Mouse (Mus musculus): ENCODE measurements around the gene Gm42421.

Gm42421 gene

DNA sequence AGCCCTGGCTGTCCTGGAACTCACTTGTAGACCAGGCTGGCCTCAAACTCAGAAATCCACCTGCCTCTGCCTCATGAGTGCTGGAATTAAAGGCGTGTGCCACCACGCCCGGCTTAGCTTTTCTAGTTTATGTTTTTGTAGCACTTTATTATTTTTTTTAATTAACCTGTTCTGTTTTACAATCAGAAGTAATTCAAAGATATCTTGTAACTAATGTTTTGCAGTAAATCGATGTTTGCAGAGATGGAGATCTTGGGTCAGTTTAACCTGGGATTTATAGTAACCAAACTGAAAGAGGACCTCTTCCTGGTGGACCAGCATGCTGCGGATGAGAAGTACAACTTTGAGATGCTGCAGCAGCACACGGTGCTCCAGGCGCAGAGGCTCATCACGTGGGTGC, at the start of gene Gm42421:
Gene Gm42421, plus strand, starts transcription at position 301 of the 400 bp plus-strand sequence.
- no peak for DNase-seq

GRCm38 (mm10) chr5:143885274-143885673, 42.7 kb upstream of the Gm42421 start:
- no peak for DNase-seq

DNA sequence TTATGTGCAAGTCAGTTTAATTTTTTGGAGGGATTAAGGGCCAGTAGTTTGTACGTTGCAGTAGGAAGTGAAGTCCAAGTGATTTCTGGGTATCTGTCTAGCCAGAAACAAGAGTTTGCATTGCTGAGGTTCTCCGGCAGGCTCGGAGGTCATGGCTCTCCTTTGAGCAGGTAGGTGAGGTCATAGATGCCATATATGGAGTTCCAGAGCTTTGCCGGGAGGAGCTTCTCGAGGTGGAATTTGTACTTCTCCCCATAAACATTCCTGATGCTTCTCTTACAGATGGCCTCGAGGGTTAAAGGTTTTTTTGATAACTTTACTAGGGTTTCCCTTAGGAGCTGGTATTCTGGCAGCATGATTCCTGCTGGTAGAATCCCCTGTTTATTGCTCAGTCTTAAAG, 37.2 kb upstream of the Gm42421 start:
- no peak for DNase-seq

- no peak for DNase-seq
Observed at GRCm38 (mm10) chr5:143892255-143892886, 35.6 kb upstream of the Gm42421 start.

DNA sequence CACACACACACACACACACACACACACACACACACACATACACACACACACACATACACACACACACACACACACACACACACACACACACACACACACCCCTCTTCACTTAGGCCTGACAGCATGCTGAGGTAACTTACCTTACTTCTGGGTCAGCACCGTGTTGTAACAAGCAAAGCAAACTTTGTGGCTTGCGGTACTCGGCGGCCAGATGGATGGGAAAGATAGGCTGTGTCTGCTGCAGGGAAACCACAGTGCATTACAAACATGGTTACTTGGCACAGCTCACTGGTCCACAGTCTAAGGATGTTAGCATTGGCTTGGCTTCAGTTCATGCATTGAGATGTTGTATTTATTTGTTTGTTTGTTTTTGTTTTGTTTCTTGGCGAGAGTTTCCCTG, 34.6 kb upstream of the Gm42421 start:
- no peak for DNase-seq

DNA sequence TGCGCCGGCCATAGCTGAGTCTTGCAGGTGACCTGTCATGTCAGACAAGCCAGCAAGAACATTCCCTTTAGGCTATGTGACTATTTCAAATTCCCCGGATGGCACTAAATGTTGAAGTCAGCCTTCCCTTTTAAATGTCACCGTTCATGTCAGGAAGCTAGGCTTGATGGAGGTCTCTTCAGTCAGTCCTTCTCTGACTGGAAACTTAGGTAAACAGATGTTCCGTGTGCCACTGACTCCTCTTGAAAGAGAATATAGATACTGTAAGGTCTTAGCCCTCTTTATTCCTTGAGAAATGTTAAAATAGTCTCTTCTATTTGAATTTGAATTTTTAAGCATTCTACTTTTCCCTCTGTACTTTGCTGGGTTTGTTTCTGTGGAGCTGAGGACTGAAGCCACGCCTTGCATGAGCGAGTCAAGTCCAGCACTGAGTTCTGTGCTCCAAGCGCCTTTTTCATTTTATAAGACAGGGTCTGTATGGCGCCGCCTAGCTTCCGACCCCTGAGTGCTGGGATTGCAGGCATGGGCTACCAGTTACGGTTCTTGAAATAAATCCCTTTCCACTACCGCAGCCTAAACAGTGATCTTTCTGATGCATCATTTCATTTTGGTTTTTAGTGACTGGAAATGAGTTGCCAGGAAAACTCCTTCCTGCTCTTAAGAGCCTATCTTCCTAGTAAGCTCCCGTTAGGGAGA, 30.2 kb upstream of the Gm42421 start, which contains the start of gene Ankrd61:
Gene Ankrd61, minus strand, starts transcription at position 51 of the 696 bp plus-strand sequence.
- DNase-seq = no peak

- no peak for DNase-seq
Observed at GRCm38 (mm10) chr5:143902111-143902510, 25.9 kb upstream of the Gm42421 start.

GRCm38 (mm10) chr5:143903813-143904212, 24.2 kb upstream of the Gm42421 start:
- DNase-seq = no peak

DNA sequence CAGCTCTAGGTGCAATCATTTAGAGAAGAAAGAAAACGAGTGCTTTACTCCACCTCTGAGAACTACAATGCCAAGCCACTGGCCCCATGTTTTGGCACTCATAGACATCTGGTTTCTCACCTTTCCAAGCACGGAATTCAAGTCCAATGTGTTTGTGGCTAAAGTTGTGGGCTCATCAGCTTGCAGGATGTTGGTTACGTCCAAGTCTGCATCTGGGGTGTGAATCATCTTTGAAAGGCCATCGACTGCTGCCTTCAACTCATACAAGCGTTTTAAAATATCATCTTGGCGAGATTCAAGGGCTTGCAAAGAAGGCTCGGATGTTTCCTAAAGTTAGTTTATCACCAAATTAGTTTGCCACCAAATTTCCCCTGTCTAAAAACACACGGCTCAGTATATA, 21.5 kb upstream of the Gm42421 start:
- no peak for DNase-seq

- DNase-seq = no peak
Observed at GRCm38 (mm10) chr5:143908926-143909325, 19.0 kb upstream of the Gm42421 start.

- peak; percentile 98 for DNase-seq
Observed at GRCm38 (mm10) chr5:143909417-143910400, 18.3 kb upstream of the Gm42421 start, which contains the start of the genes Aimp2 and Pms2. Aimp2 (minus strand) TSS chr5:143909847. Pms2 (plus strand) TSS chr5:143909964.

GRCm38 (mm10) chr5:143916221-143916620, 11.8 kb upstream of the Gm42421 start:
- no peak for DNase-seq

DNA sequence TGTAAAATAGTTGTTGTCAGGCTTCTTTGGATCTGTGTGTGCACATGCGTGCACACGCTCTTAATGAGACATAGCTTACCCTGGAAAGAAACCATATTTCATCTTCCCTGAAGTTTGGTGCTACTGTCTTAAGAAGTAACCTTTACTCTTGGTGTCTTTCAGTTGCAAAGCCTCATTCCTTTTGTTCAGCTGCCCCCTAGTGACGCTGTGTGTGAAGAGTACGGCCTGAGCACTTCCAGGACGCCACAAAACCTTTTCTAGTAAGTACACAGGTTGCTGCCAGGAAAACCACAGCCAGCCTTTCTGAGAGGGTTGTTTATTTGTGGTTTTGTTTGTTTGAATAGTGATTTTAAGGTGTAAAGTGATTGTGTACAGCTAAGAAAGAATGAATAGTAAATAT, 10.6 kb upstream of the Gm42421 start:
- peak; percentile 53 for DNase-seq

DNA sequence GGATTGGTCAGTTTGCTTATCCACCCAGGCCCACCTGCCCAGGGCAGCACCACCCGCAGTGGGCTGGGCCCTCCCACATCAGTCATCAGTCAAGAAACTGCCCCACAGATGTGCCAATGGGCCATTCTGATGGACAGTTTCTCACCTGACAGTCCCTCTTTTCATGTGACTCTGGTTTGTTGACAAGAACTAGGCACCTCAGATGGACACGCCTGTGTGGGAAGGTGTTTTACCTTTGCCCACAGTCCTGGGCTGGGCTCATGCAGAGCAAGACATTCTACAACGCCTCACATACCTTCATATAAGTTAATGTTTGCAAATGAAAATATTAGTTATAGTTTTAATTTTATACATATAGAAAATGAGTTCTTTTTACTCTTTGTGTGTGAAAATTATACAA, 9.9 kb upstream of the Gm42421 start:
- DNase-seq = no peak

DNA sequence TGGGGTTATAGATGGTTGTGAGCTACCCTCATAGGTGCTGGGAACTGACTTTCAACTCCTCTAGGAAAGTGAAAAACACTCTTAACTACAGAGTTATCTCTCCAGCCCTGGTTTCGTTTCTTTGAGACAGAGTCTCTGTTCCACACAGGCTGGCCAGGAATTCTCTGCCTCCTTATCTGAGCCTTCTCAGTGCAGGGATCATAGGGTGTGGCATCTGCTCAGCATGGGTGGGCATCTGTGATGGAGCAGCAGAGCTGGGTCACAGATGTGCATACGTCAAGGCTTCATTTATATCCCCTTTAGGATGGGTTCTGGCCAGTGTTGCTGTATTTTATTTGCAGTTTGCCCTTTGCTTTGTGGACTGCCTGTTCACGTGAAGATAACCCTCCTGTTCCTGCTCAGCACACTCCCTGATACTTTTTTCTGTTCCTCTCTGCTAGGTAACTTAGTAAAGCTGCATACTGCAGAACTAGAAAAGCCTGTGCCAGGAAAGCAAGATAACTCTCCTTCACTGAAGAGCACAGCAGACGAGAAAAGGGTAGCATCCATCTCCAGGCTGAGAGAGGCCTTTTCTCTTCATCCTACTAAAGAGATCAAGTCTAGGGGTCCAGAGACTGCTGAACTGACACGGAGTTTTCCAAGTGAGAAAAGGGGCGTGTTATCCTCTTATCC, 3.1 kb upstream of the Gm42421 start:
- no peak for DNase-seq

GRCm38 (mm10) chr5:143929291-143929690, 1.3 kb downstream of the Gm42421 start:
- DNase-seq = no peak

GRCm38 (mm10) chr5:143930656-143931055, 2.7 kb downstream of the Gm42421 start:
- no peak for DNase-seq

DNA sequence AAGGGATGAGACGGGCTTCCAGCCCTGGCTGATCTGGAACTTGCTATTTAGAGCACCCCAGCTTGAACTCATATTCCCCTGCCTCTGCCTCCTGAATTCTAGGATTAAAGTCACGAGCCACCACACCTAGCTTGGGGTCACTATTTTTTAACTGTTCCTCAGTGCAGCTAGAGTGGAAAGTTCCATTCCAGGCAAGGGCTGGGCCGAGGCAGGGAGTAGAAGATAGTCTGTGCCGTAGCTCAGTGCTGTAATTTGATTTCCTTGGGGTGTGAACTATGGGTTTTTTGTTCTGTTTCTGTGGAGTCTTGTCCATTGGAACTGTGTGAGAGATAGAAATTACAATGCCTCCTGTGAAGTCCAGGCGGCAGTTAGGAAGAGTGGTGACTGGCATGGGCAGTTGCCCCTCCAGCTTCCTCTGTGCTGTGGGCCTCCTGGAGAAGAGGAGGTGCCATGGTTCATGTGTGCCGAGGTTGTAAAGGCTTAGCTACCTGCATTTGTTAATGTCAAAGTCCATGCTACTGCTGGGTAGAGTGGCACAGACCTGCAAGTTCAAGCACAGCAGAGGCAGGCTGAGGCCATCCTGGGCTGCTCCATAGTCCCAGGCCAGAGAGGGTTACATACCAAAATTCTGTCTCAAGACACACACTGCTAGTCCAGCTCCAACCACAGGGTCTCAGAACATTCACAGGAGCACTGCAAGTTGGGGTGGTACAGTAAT, 4.0 kb downstream of the Gm42421 start:
- no peak for DNase-seq

DNA sequence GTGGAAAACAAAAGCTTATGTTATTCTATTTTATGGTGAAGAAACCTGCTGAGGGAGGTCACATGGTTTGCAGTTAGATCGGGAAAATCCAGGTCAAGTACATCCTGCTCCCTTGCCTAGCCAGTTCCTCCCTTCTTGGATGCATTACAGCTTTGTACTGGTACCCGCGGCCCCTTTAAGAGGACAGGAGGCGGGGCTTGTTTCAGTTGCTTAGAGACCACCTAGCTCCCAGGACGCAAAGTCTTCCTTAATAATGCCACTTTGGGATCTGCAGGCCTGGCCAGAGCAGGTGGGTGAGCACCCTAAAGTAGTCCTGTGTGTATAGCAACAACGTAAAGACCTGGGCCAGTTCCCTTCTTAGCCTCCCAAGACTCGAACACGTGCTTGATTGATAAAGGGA, 4.9 kb downstream of the Gm42421 start, which contains the start of gene Rsph10b:
Gene Rsph10b, plus strand, starts transcription at position 205 of the 400 bp plus-strand sequence.
- no peak for DNase-seq

DNA sequence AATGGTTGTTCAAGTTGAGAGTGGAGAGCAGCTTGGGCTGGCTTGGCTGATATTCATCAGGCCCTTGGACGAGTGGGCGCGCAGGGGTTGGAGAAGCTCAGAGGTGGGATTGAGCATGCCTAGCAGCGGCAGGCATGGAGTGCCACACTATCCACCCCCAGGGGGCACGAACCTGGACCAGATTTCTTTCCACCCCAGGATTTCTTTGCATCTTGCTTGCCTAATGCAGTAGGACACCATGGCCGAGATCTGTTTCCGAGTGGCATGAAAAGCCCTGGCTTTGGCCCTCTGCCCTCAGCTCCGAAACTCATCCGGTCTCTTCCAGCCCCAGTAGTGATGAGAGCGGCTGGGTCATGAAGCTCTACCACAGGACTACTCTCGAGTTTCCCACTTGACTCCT, 5.4 kb downstream of the Gm42421 start:
- DNase-seq = no peak

GRCm38 (mm10) chr5:143933875-143934274, 5.9 kb downstream of the Gm42421 start:
- DNase-seq = no peak

DNA sequence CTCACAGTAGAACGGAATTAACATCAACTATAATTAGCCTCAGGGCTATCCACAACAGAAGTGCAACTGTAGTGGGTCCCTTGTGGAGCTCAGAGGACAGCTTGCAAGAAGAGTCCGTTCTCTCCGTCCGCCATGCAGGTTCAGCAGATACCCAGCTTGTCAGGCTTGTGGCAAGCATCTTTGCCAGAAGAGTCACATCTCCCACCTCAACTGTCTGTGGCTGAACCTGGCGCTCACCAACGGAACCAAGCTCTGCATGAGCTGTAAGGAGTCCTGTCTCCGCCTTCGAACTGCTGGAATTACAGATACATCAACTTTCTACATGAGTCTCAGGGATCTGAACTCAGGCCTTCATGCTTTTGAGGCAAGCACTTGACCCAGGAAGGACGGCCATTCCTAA, 8.2 kb downstream of the Gm42421 start:
- DNase-seq = no peak

All from kidney, adult 11 months (tissue).